ENCODE assay signal across 8 mouse cellular contexts in genomic region chr9:9083441-9083840, GRCm38 (mm10).
DNase-seq lines count a peak whose midpoint lies in the region; ATAC-seq and TF ChIP-seq lines count a peak whose summit lies in the region.

No protein-coding gene starts in this region.

- intact Hi-C loops in heart, postnatal 14 days (cut with DNase I): no loop called here
- intact Hi-C loops in left cerebral cortex, postnatal 36 days (cut with DNase I): no loop called here

- no peaks in the 10 kb centered on the region for H3K4me1 ChIP-seq in liver, postnatal 0 days (ENCODE audit: insufficient read depth)
- no peaks in the 10 kb centered on the region for H3K4me1 ChIP-seq in liver, embryonic 12.5 days
- H3K4me1 ChIP-seq in lung, postnatal 0 days (ENCODE audit: insufficient read depth, low read depth, low read length): no peaks in the 10 kb centered on the region

- H3K27me3 ChIP-seq in liver, postnatal 0 days (ENCODE audit: insufficient read depth, low read length): no peaks in the 10 kb centered on the region
- no peaks in the 10 kb centered on the region for H3K27me3 ChIP-seq in liver, embryonic 12.5 days (replicated peaks)
- H3K27me3 ChIP-seq in lung, postnatal 0 days (replicated peaks; ENCODE audit: insufficient read depth, low read length): no peaks in the 10 kb centered on the region

- H3K9ac ChIP-seq in liver, postnatal 0 days (replicated peaks): no peak overlapping the region
- H3K9ac ChIP-seq in liver, embryonic 12.5 days: no peak overlapping the region
- no peak overlapping the region for H3K9ac ChIP-seq in lung, postnatal 0 days (replicated peaks; ENCODE audit: low read depth)

- DNase-seq in cerebellum, postnatal 10 days: peak; percentile 2 to 6
- no peak for DNase-seq in cerebellum, postnatal 4 days (ENCODE audit: low spot score in 2 of 2)
- no peak for DNase-seq in liver, postnatal 0 days
- peak; percentile 15 to 19 for DNase-seq in heart, postnatal 14 days
- no peak for DNase-seq in lung, postnatal 0 days (ENCODE audit: low spot score)
- DNase-seq in left cerebral cortex, postnatal 36 days (ENCODE audit: low spot score in 2 of 2): no peak
- DNase-seq in right cerebral cortex, adult 18-20 months: no peak

- no peaks in the 10 kb centered on the region for H3K36me3 ChIP-seq in liver, postnatal 0 days (replicated peaks; ENCODE audit: insufficient read depth, low read length)
- no peaks in the 10 kb centered on the region for H3K36me3 ChIP-seq in liver, embryonic 12.5 days
- no peaks in the 10 kb centered on the region for H3K36me3 ChIP-seq in lung, postnatal 0 days (ENCODE audit: insufficient read depth, low read length)

- no peaks in the 10 kb centered on the region for H3K9me3 ChIP-seq in liver, postnatal 0 days (ENCODE audit: low read length)
- H3K9me3 ChIP-seq in liver, embryonic 12.5 days (replicated peaks): no peaks in the 10 kb centered on the region
- no peaks in the 10 kb centered on the region for H3K9me3 ChIP-seq in lung, postnatal 0 days (ENCODE audit: low read length)

- no peak for ATAC-seq in liver, postnatal 0 days
- no peak for ATAC-seq in liver, embryonic 12.5 days
- no peak for ATAC-seq in lung, postnatal 0 days

- no peak overlapping the region for H3K27ac ChIP-seq in liver, postnatal 0 days (ENCODE audit: low read depth)
- H3K27ac ChIP-seq in liver, embryonic 12.5 days: no peak overlapping the region
- H3K27ac ChIP-seq in lung, postnatal 0 days (ENCODE audit: low read length): no peak overlapping the region

- H3K4me3 ChIP-seq in liver, postnatal 0 days (ENCODE audit: low read depth, low read length): no peak overlapping the region
- H3K4me3 ChIP-seq in liver, embryonic 12.5 days: no peak overlapping the region
- no peak overlapping the region for H3K4me3 ChIP-seq in lung, postnatal 0 days (ENCODE audit: low read depth, low read length)

- WGBS in liver, postnatal 0 days (ENCODE audit: insufficient replicate concordance): 57% methylated on average over 2 of the region's 2 CpGs
- 35% methylated on average over 2 of the region's 2 CpGs for WGBS in liver, embryonic 12.5 days (ENCODE audit: insufficient replicate concordance)
- 71% methylated on average over 2 of the region's 2 CpGs for WGBS in lung, postnatal 0 days

- no peak overlapping the region for H3K4me2 ChIP-seq in liver, postnatal 0 days (ENCODE audit: low read depth, low read length)
- H3K4me2 ChIP-seq in liver, embryonic 12.5 days: no peak overlapping the region
- H3K4me2 ChIP-seq in lung, postnatal 0 days (replicated peaks; ENCODE audit: low read depth, low read length): no peak overlapping the region

- no peak for TF ChIP-seq EP300 in liver, postnatal 0 days (IDR thresholded peaks at IDR 0.05; ENCODE audit: low read depth)
- no peak for TF ChIP-seq EP300 in lung, postnatal 0 days (IDR thresholded peaks at IDR 0.05)

- peak; percentile 45 for TF ChIP-seq CTCF in liver, postnatal 0 days (IDR thresholded peaks at IDR 0.05; ENCODE audit: low read depth)
- peak; percentile 63 for TF ChIP-seq CTCF in lung, postnatal 0 days (IDR thresholded peaks at IDR 0.05)

Comparison
In these comparisons a context has a peak if more than half of its experiments do, and no peak if none do; other contexts are left out.
1. DNase-seq: peak in cerebellum, postnatal 10 days (2 of 2) and heart, postnatal 14 days (2 of 2); none in cerebellum, postnatal 4 days (0 of 2), liver, postnatal 0 days (single experiment), lung, postnatal 0 days (single experiment), left cerebral cortex, postnatal 36 days (0 of 2) and right cerebral cortex, adult 18-20 months (single experiment).